ENCODE assay signal across 12 mouse cellular contexts in the genomic region with DNA sequence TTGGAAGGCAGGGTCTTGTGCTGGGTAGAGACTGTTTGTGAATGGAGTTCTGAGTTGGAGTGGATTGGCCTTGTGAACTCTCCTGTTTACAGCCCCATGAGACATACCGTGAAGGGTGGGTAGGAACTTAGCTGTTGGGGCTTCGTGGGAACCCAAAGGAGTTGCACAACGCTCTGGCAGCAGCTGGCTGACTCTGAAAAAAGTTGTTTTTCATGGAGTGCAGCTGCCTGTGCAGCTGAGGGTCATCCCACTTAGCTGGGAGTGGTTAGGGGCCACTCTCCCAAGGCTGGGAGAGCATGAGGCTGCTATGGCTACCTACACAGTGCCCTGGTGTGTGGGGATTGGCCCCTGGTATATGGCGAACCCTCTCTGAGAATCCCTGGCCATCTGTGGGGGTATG. TPM values are rescaled to one million over a fixed set of nuclear protein-coding genes. Genes with fewer than 3 reads are reported as not detected.
A peak's percentile ranks its signal among the peaks of the same experiment; 100 is the strongest.
DNase-seq lines count a peak whose midpoint lies in the region; ATAC-seq and TF ChIP-seq lines count a peak whose summit lies in the region.
"Had no signal": no experiment of that assay in that cellular context is flagged by ENCODE, and none has a peak within 500 bp of the region (broad histone marks: within the 10 kb centered on the region; RNA-seq: fewer than 3 reads in every experiment).

No protein-coding gene starts in this region.

- no peaks in the 10 kb centered on the region for H3K27me3 ChIP-seq in intestine, postnatal 0 days (replicated peaks; ENCODE audit: control insufficient read depth, insufficient read depth, low read length)
- H3K27me3 ChIP-seq in stomach, embryonic 15.5 days (replicated peaks): no peaks in the 10 kb centered on the region
- no peaks in the 10 kb centered on the region for H3K27me3 ChIP-seq in cerebellum, adult 2 months (ENCODE audit: control insufficient read depth, insufficient read depth, low read length)
- H3K27me3 ChIP-seq: embryonic facial prominence, embryonic 12.5 days had no signal

- peak; percentile 55 for DNase-seq in adrenal gland, postnatal 14 days
- DNase-seq in adrenal gland, postnatal 25 days: no peak
- peak; percentile 67 for DNase-seq in ovary, adult 18-20 months (ENCODE audit: low spot score)
- no peak for DNase-seq in ovary, postnatal 14 days (ENCODE audit: low spot score)
- no peak for DNase-seq in cerebellum, adult 18-20 months
- DNase-seq in cerebellum, adult 2 months: no peak

- H3K4me1 ChIP-seq in intestine, postnatal 0 days (replicated peaks; ENCODE audit: control insufficient read depth, insufficient read depth, low read length): no peaks in the 10 kb centered on the region; the same call in 1 of the 2 replicates
- peaks cover 30% of the 10 kb centered on the region for H3K4me1 ChIP-seq in stomach, embryonic 15.5 days
- H3K4me1 ChIP-seq in cerebellum, adult 2 months (ENCODE audit: control insufficient read depth, insufficient read depth, low read length): no peaks in the 10 kb centered on the region; the same call in 1 of the 2 replicates
- H3K4me1 ChIP-seq: embryonic facial prominence, embryonic 12.5 days had no signal

- WGBS in intestine, postnatal 0 days: 40% methylated on average over 4 of the region's 4 CpGs
- 44% methylated on average over 4 of the region's 4 CpGs for WGBS in stomach, embryonic 15.5 days
- WGBS in cerebellum, adult 2 months: 73% methylated on average over 4 of the region's 4 CpGs

- H3K9me3 ChIP-seq in intestine, postnatal 0 days (ENCODE audit: control insufficient read depth): no peaks in the 10 kb centered on the region
- H3K9me3 ChIP-seq in stomach, embryonic 15.5 days: no peaks in the 10 kb centered on the region
- H3K9me3 ChIP-seq: embryonic facial prominence, embryonic 12.5 days; midbrain, embryonic 10.5 days had no signal

- ATAC-seq in intestine, postnatal 0 days: peak; percentile 45; the same call in 1 of the 2 replicates
- no peak for ATAC-seq in stomach, embryonic 15.5 days (ENCODE audit: insufficient read depth, low FRiP score, low read depth)
- ATAC-seq: hindbrain, postnatal 0 days had no signal

- H3K4me3 ChIP-seq in intestine, postnatal 0 days (ENCODE audit: low read depth, low read length): no peak overlapping the region
- H3K4me3 ChIP-seq in stomach, embryonic 15.5 days (replicated peaks): no peak overlapping the region
- no peak overlapping the region for H3K4me3 ChIP-seq in cerebellum, adult 2 months (replicated peaks; ENCODE audit: insufficient read depth, low read depth, low read length)
- H3K4me3 ChIP-seq: embryonic facial prominence, embryonic 12.5 days; midbrain, embryonic 10.5 days had no signal

- no peak overlapping the region for H3K9ac ChIP-seq in intestine, postnatal 0 days (ENCODE audit: low read depth, low read length)
- no peak overlapping the region for H3K9ac ChIP-seq in stomach, embryonic 15.5 days
- H3K9ac ChIP-seq: embryonic facial prominence, embryonic 12.5 days had no signal

- no peak overlapping the region for H3K4me2 ChIP-seq in intestine, postnatal 0 days (replicated peaks; ENCODE audit: low read depth)
- H3K4me2 ChIP-seq in stomach, embryonic 15.5 days: no peak overlapping the region
- H3K4me2 ChIP-seq: embryonic facial prominence, embryonic 12.5 days had no signal

- H3K27ac ChIP-seq in intestine, postnatal 0 days (ENCODE audit: low read depth, low read length): peak overlapping the region; percentile 17; the same call in 1 of the 2 replicates
- peak overlapping the region; percentile 46 for H3K27ac ChIP-seq in stomach, embryonic 15.5 days
- H3K27ac ChIP-seq in cerebellum, adult 2 months (ENCODE audit: insufficient read depth, low read length): no peak overlapping the region
- H3K27ac ChIP-seq: embryonic facial prominence, embryonic 12.5 days; hindbrain, postnatal 0 days; midbrain, embryonic 10.5 days had no signal

- no peak for TF ChIP-seq CTCF in intestine, postnatal 0 days (IDR thresholded peaks at IDR 0.05; ENCODE audit: low read depth)
- no peak for TF ChIP-seq CTCF in cerebellum, adult 2 months (IDR thresholded peaks at IDR 0.05; ENCODE audit: borderline replicate concordance, insufficient read depth, low read depth, low read length)

- no peak for TF ChIP-seq POLR2A in cerebellum, adult 2 months (IDR thresholded peaks at IDR 0.05; ENCODE audit: borderline replicate concordance, insufficient read depth, low read length)

- no peaks in the 10 kb centered on the region for H3K36me3 ChIP-seq in intestine, postnatal 0 days (ENCODE audit: control insufficient read depth, insufficient read depth)
- no peaks in the 10 kb centered on the region; the same call in 1 of the 2 replicates for H3K36me3 ChIP-seq in stomach, embryonic 15.5 days
- H3K36me3 ChIP-seq: embryonic facial prominence, embryonic 12.5 days; midbrain, embryonic 10.5 days had no signal

RNA-seq across cellular contexts. Expression of a gene that starts 32.0 kb away (rescaled TPM):
- total RNA-seq in adrenal gland, postnatal 14 days (2021): 49.7 TPM in 2 replicates
- total RNA-seq in adrenal gland, postnatal 25 days (2021): 35.5 and 44.3 TPM in 2 replicates
- 24.5 and 25.5 TPM in 2 replicates for polyA plus RNA-seq in intestine, postnatal 0 days (2015; fragmentation: Nextera tagmentation; extraction: Ambion mirVana)
- 54.7 and 54.9 TPM in 2 replicates for polyA plus RNA-seq in stomach, embryonic 15.5 days (2015; fragmentation: Nextera tagmentation; extraction: Ambion mirVana)
- 7.1 and 9.5 TPM in 2 replicates for polyA plus RNA-seq in cerebellum, adult 2 months (2012; rRNA removed)
- total RNA-seq: neutrophil, adult 5-6 weeks had no signal

Comparison
In these comparisons a context has a peak if more than half of its experiments do, and no peak if none do; other contexts are left out.
1. DNase-seq: peak in adrenal gland, postnatal 14 days (single experiment) and ovary, adult 18-20 months (single experiment); none in adrenal gland, postnatal 25 days (single experiment), ovary, postnatal 14 days (single experiment), cerebellum, adult 18-20 months (0 of 2) and cerebellum, adult 2 months (0 of 2).